Mouse (Mus musculus) lung, postnatal 0 days (tissue): ENCODE measurements at regions not wholly inside any gene's neighbourhood (a gene's known extent, or its start where the extent isn't known, plus 50 kb on each side); places are given as distances from the start of the nearest gene placed in this dataset.

Experiments used
- CTCF ChIP-seq: IDR thresholded peaks from 2 replicates; pipeline ENCODE4 v1.5.1; 2016; ENCODE audit warnings: antibody characterized with exemption, mild to moderate bottlenecking
- EP300 ChIP-seq: IDR thresholded peaks from 2 replicates; pipeline ENCODE4 v1.6.1; 2016; ENCODE audit warnings: antibody characterized with exemption, mild to moderate bottlenecking, control low read depth

GRCm38 (mm10) chr1:51696471-51696870 is 218.2 kb upstream of the Nabp1 start:
- no peak for TF ChIP-seq CTCF
- TF ChIP-seq EP300, result no peak
